Mouse (Mus musculus) stomach, embryonic 15.5 days (tissue): ENCODE results near the gene Tctex1d2. TPM values are rescaled to one million over a fixed set of nuclear protein-coding genes. Genes with fewer than 3 reads are reported as not detected.

Source experiments
- ATAC-seq: fragments of 200-750 bp; cut with Nextera tagmentation; 2 replicates; pipeline ENCODE4 v1.8.0; 2017; ENCODE audit warnings: low read depth, moderate number of reproducible peaks, moderate TSS enrichment; ENCODE audit not compliant: insufficient read depth, low FRiP score
- H3K27ac ChIP-seq: fragments of 300-500 bp; sonication (generic); 2 replicates; pipeline ENCODE4 v1.5.1; 2015; ENCODE audit warnings: mild to moderate bottlenecking, inconsistent platforms
- H3K27me3 ChIP-seq: fragments of 300-500 bp; sonication (generic); replicated peaks from 2 replicates; pipeline ENCODE4 v1.6.1; 2015; ENCODE audit warnings: inconsistent platforms
- H3K36me3 ChIP-seq: fragments of 300-500 bp; sonication (generic); 2 replicates; pipeline ENCODE4 v1.6.1; 2015; ENCODE audit warnings: inconsistent platforms
- H3K4me1 ChIP-seq: fragments of 300-500 bp; sonication (generic); 2 replicates; pipeline ENCODE4 v1.6.1; 2015; ENCODE audit warnings: inconsistent platforms
- H3K4me2 ChIP-seq: fragments of 300-500 bp; sonication (generic); 2 replicates; pipeline ENCODE4 v1.6.1; 2015; ENCODE audit warnings: mild to moderate bottlenecking, inconsistent platforms
- H3K4me3 ChIP-seq: fragments of 300-500 bp; sonication (generic); replicated peaks from 2 replicates; pipeline ENCODE4 v1.5.1; 2015; ENCODE audit warnings: inconsistent platforms
- H3K9ac ChIP-seq: fragments of 300-500 bp; sonication (generic); 2 replicates; pipeline ENCODE4 v1.6.1; 2015; ENCODE audit warnings: inconsistent platforms
- H3K9me3 ChIP-seq: fragments of 300-500 bp; sonication (generic); 2 replicates; pipeline ENCODE4 v1.6.1; 2016; ENCODE audit warnings: inconsistent platforms
- WGBS: fragments of 180-500 bp; shearing (Covaris S2); methylation state at CpG from one replicate; pipeline ENCODE4 v1.1.7; 2015; 5-methylcytosine and 5-hydroxymethylcytosine counted together
- polyA plus RNA-seq: library from polyadenylated mRNA; unstranded; fragments of >200 nt; fragmentation: Nextera tagmentation; extraction: Ambion mirVana; gene quantifications from 2 replicates; pipeline ENCODE4 v1.2.1, GENCODE M21; 2015

The Tctex1d2 gene
- polyA plus RNA-seq, 1 experiment from 2014 or later, result 27.5 TPM

- H3K9me3 ChIP-seq, result no peaks in the 10 kb centered on the region
- no peaks in the 10 kb centered on the region for H3K27me3 ChIP-seq
- no peak within 1 kb of the TSS for H3K9ac ChIP-seq
- H3K4me2 ChIP-seq, result no peak within 1 kb of the TSS
- no peaks in the 10 kb centered on the region for H3K36me3 ChIP-seq
- no peak for ATAC-seq
- no peaks in the 10 kb centered on the region for H3K4me1 ChIP-seq
- H3K4me3 ChIP-seq, result no peak within 1 kb of the TSS
- 64% methylated on average over 7 of the region's 7 CpGs for WGBS
- no peak within 1 kb of the TSS for H3K27ac ChIP-seq
These were observed 19.2 kb upstream of the Tctex1d2 start, which contains the start of gene Tm4sf19 for GRCm38 (mm10) chr16:32400267-32400666. Gene Tm4sf19, plus strand, starts transcription at chr16:32400506.

- no peak for ATAC-seq
- no peaks in the 10 kb centered on the region for H3K36me3 ChIP-seq
- 71% methylated on average over 9 of the region's 9 CpGs for WGBS
These were observed 18.1 kb upstream of the Tctex1d2 start for GRCm38 (mm10) chr16:32401335-32401965.

GRCm38 (mm10) chr16:32402818-32403217 is 16.7 kb upstream of the Tctex1d2 start:
- H3K9ac ChIP-seq, result no peak overlapping the region
- no peaks in the 10 kb centered on the region for H3K27me3 ChIP-seq
- no peak overlapping the region for H3K27ac ChIP-seq
- H3K4me3 ChIP-seq, result no peak overlapping the region
- no peak for ATAC-seq
- no peaks in the 10 kb centered on the region for H3K4me1 ChIP-seq
- no peaks in the 10 kb centered on the region for H3K9me3 ChIP-seq
- H3K4me2 ChIP-seq, result no peak overlapping the region
- WGBS, result 80% methylated on average over 3 of the region's 3 CpGs
- no peaks in the 10 kb centered on the region for H3K36me3 ChIP-seq

More at GRCm38 (mm10) chr16:32401335-32401965, 18.1 kb upstream of the Tctex1d2 start:
- Histone ChIP-seq H3K4me3 (no peak overlapping the region), H3K9me3 (no peaks in the 10 kb centered on the region), H3K4me1 (no peaks in the 10 kb centered on the region), H3K9ac (no peak overlapping the region), H3K4me2 (no peak overlapping the region), H3K27me3 (no peaks in the 10 kb centered on the region), H3K27ac (no peak overlapping the region)

GRCm38 (mm10) chr16:32405716-32406115 is 13.8 kb upstream of the Tctex1d2 start:
- Histone ChIP-seq H3K4me3 (no peak overlapping the region), H3K9ac (no peak overlapping the region), H3K27ac (no peak overlapping the region), H3K36me3 (no peaks in the 10 kb centered on the region), H3K4me2 (no peak overlapping the region), H3K4me1 (no peaks in the 10 kb centered on the region), H3K27me3 (no peaks in the 10 kb centered on the region), H3K9me3 (no peaks in the 10 kb centered on the region)
- WGBS, result 89% methylated on average over 9 of the region's 9 CpGs
- ATAC-seq, result no peak

GRCm38 (mm10) chr16:32406671-32407070 is 12.8 kb upstream of the Tctex1d2 start:
- 83% methylated on average over 6 of the region's 6 CpGs for WGBS
- no peaks in the 10 kb centered on the region for H3K27me3 ChIP-seq
- no peak overlapping the region for H3K4me2 ChIP-seq
- H3K36me3 ChIP-seq, result no peaks in the 10 kb centered on the region
- no peak overlapping the region for H3K27ac ChIP-seq
- ATAC-seq, result no peak
- no peak overlapping the region for H3K4me3 ChIP-seq
- H3K9ac ChIP-seq, result no peak overlapping the region
- H3K9me3 ChIP-seq, result no peaks in the 10 kb centered on the region
- no peaks in the 10 kb centered on the region for H3K4me1 ChIP-seq

GRCm38 (mm10) chr16:32407730-32408129 is 11.8 kb upstream of the Tctex1d2 start:
- no peaks in the 10 kb centered on the region for H3K27me3 ChIP-seq
- ATAC-seq, result no peak
- 69% methylated on average over 10 of the region's 10 CpGs for whole genome bisulfite sequencing

GRCm38 (mm10) chr16:32417457-32417856 is 2.0 kb upstream of the Tctex1d2 start:
- Histone ChIP-seq H3K27me3 (no peaks in the 10 kb centered on the region), H3K36me3 (no peaks in the 10 kb centered on the region), H3K9me3 (no peaks in the 10 kb centered on the region), H3K4me1 (no peaks in the 10 kb centered on the region; the same call in 1 of the 2 replicates), H3K4me3 (no peak overlapping the region), H3K9ac (no peak overlapping the region), H3K27ac (no peak overlapping the region), H3K4me2 (no peak overlapping the region)
- WGBS, result 33% methylated on average over 1 of the region's 1 CpGs
- ATAC-seq, result no peak

More at GRCm38 (mm10) chr16:32407730-32408129, 11.8 kb upstream of the Tctex1d2 start:
- no peak overlapping the region for H3K9ac ChIP-seq
- H3K9me3 ChIP-seq, result no peaks in the 10 kb centered on the region
- H3K4me3 ChIP-seq, result no peak overlapping the region
- H3K27ac ChIP-seq, result no peak overlapping the region
- no peaks in the 10 kb centered on the region for H3K4me1 ChIP-seq
- H3K4me2 ChIP-seq, result no peak overlapping the region
- no peaks in the 10 kb centered on the region for H3K36me3 ChIP-seq

GRCm38 (mm10) chr16:32427506-32427905 is 8.0 kb downstream of the Tctex1d2 start:
- ATAC-seq, result no peak
- Histone ChIP-seq H3K27me3 (no peaks in the 10 kb centered on the region), H3K4me2 (no peak overlapping the region), H3K36me3 (no peaks in the 10 kb centered on the region), H3K4me3 (no peak overlapping the region), H3K9me3 (no peaks in the 10 kb centered on the region), H3K27ac (no peak overlapping the region), H3K4me1 (peaks cover 10% of the 10 kb centered on the region; the same call in 1 of the 2 replicates), H3K9ac (no peak overlapping the region)
- 91% methylated on average over 3 of the region's 3 CpGs for WGBS

- WGBS, result under 1% methylated on average over 54 of the region's 54 CpGs
- H3K9ac ChIP-seq, result peak within 1 kb of the TSS; percentile 80
These were observed 11.1 kb downstream of the Tctex1d2 start, which contains the start of gene Pcyt1a for GRCm38 (mm10) chr16:32430474-32431046. Gene Pcyt1a, plus strand, starts transcription at chr16:32430921.

GRCm38 (mm10) chr16:32431047-32431591 is 11.6 kb downstream of the Tctex1d2 start:
- Histone ChIP-seq H3K9ac (peak overlapping the region; percentile 80), H3K9me3 (no peaks in the 10 kb centered on the region), H3K27ac (peak overlapping the region; percentile 91), H3K4me2 (peak overlapping the region; percentile 92), H3K27me3 (no peaks in the 10 kb centered on the region), H3K36me3 (no peaks in the 10 kb centered on the region), H3K4me1 (peaks cover 10% of the 10 kb centered on the region; the same call in 1 of the 2 replicates), H3K4me3 (peak overlapping the region; percentile 89)
- peak; percentile 34 for ATAC-seq
- under 1% methylated on average over 28 of the region's 28 CpGs for WGBS

More at GRCm38 (mm10) chr16:32430474-32431046, 11.1 kb downstream of the Tctex1d2 start, which contains the start of gene Pcyt1a:
- Histone ChIP-seq H3K27ac (peak within 1 kb of the TSS; percentile 91), H3K4me3 (peak within 1 kb of the TSS; percentile 89), H3K9me3 (no peaks in the 10 kb centered on the region), H3K4me2 (peak within 1 kb of the TSS; percentile 92), H3K27me3 (no peaks in the 10 kb centered on the region), H3K36me3 (no peaks in the 10 kb centered on the region), H3K4me1 (peaks cover 10% of the 10 kb centered on the region; the same call in 1 of the 2 replicates)
- peak; percentile 97 for ATAC-seq

- WGBS, result 82% methylated on average over 1 of the region's 1 CpGs
- no peaks in the 10 kb centered on the region for H3K36me3 ChIP-seq
- H3K9ac ChIP-seq, result no peak overlapping the region
- H3K9me3 ChIP-seq, result no peaks in the 10 kb centered on the region
- H3K4me1 ChIP-seq, result peaks cover 10% of the 10 kb centered on the region; the same call in 1 of the 2 replicates
- peak overlapping the region; percentile 89 for H3K4me3 ChIP-seq
- ATAC-seq, result no peak
- H3K27ac ChIP-seq, result no peak overlapping the region
- H3K4me2 ChIP-seq, result peak overlapping the region; percentile 92
- no peaks in the 10 kb centered on the region for H3K27me3 ChIP-seq
These were observed 12.4 kb downstream of the Tctex1d2 start for GRCm38 (mm10) chr16:32431926-32432325.

- Histone ChIP-seq H3K4me1 (peaks cover 10% of the 10 kb centered on the region; the same call in 1 of the 2 replicates), H3K27ac (no peak overlapping the region), H3K9ac (no peak overlapping the region), H3K9me3 (no peaks in the 10 kb centered on the region), H3K36me3 (no peaks in the 10 kb centered on the region), H3K27me3 (no peaks in the 10 kb centered on the region), H3K4me3 (no peak overlapping the region), H3K4me2 (no peak overlapping the region)
- no peak for ATAC-seq
- WGBS, result 79% methylated on average over 2 of the region's 2 CpGs
These were observed 13.6 kb downstream of the Tctex1d2 start for GRCm38 (mm10) chr16:32433138-32433537.
